Mouse (Mus musculus): Measurements from ENCODE around the gene Gm21760. TPM values are rescaled to one million over a fixed set of nuclear protein-coding genes. Genes with fewer than 3 reads are reported as not detected.
"Not testable (repeated sequence)": the region's sequence is repeated elsewhere in the genome, so short reads cannot be mapped to it uniquely, and the experiment has no call there.

Gene Gm21760
- not detected in 2 replicates for polyA plus RNA-seq (2015; fragmentation: Nextera tagmentation; extraction: Ambion mirVana)

DNA sequence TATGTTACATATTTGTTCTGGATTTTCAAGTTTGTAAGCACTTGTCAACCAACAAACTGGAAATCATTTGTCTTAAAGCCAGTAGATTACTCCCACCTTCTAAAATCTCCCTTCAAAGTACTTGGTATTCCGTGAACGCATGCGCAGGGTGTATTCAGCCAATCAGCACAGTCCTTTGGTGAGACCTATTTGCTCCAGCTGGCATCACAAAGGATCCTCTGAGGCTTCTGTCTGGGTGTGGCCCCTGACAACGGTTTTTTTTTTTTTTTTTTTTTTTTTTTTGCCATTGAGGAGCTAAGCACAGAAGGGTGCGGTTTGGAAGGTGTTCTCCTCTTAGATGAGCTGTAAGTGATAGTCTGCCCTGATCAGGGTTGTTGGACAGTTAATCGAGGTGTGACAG is at the start of gene Gm21760:
Gene Gm21760 (plus strand): TSS at position 301 of the 400 bp plus-strand sequence.
- not testable (repeated sequence) for H3K4me2 ChIP-seq; H3K27ac ChIP-seq; ATAC-seq (replicated peaks); H3K9me3 ChIP-seq; H3K4me3 ChIP-seq; H3K27me3 ChIP-seq (replicated peaks); H3K4me1 ChIP-seq; H3K9ac ChIP-seq; H3K36me3 ChIP-seq (replicated peaks)
- no CpG with 5 or more reads among the region's 6 CpGs for WGBS

Measured in midbrain, embryonic 15.5 days (tissue).